Mouse (Mus musculus) kidney, embryonic 15.5 days (tissue): ENCODE data around the gene Zbtb20. TPM values are rescaled to one million over a fixed set of nuclear protein-coding genes. Genes with fewer than 3 reads are reported as not detected.

Experiments used
- ATAC-seq: fragments of 200-750 bp; cut with Nextera tagmentation; replicated peaks from 2 replicates; pipeline ENCODE4 v1.8.0; 2017; ENCODE audit warnings: moderate TSS enrichment; ENCODE audit not compliant: low FRiP score
- H3K27ac ChIP-seq: fragments of 300-500 bp; sonication (generic); 2 replicates; pipeline ENCODE4 v1.5.1; 2015; ENCODE audit warnings: mild to moderate bottlenecking, inconsistent platforms
- H3K27me3 ChIP-seq: fragments of 300-500 bp; sonication (generic); 2 replicates; pipeline ENCODE4 v1.6.1; 2015; ENCODE audit warnings: inconsistent platforms
- H3K36me3 ChIP-seq: fragments of 300-500 bp; sonication (generic); 2 replicates; pipeline ENCODE4 v1.6.1; 2015; ENCODE audit warnings: inconsistent platforms
- H3K4me1 ChIP-seq: fragments of 300-500 bp; sonication (generic); 2 replicates; pipeline ENCODE4 v1.6.1; 2015; ENCODE audit warnings: inconsistent platforms
- H3K4me2 ChIP-seq: fragments of 300-500 bp; sonication (generic); 2 replicates; pipeline ENCODE4 v1.6.1; 2015; ENCODE audit warnings: moderate library complexity, mild to moderate bottlenecking, inconsistent platforms
- H3K4me3 ChIP-seq: fragments of 300-500 bp; sonication (generic); replicated peaks from 2 replicates; pipeline ENCODE4 v1.5.1; 2015; ENCODE audit warnings: mild to moderate bottlenecking, inconsistent platforms
- H3K9ac ChIP-seq: fragments of 300-500 bp; sonication (generic); 2 replicates; pipeline ENCODE4 v1.6.1; 2015; ENCODE audit warnings: mild to moderate bottlenecking, inconsistent platforms
- H3K9me3 ChIP-seq: fragments of 300-500 bp; sonication (generic); replicated peaks from 2 replicates; pipeline ENCODE4 v1.6.1; 2016; ENCODE audit warnings: inconsistent platforms
- WGBS: fragments of 180-500 bp; shearing (Covaris S2); methylation state at CpG from one replicate; pipeline ENCODE4 v1.1.7; 2015; ENCODE audit warnings: mixed read lengths; 5-methylcytosine and 5-hydroxymethylcytosine counted together
- polyA plus RNA-seq: library from polyadenylated mRNA; unstranded; fragments of >200 nt; fragmentation: Nextera tagmentation; extraction: Ambion mirVana; gene quantifications from 2 replicates; pipeline ENCODE4 v1.2.1, GENCODE M21; 2015

Zbtb20 gene
- polyA plus RNA-seq, 1 experiment from 2014 or later, result 41.2 TPM

DNA sequence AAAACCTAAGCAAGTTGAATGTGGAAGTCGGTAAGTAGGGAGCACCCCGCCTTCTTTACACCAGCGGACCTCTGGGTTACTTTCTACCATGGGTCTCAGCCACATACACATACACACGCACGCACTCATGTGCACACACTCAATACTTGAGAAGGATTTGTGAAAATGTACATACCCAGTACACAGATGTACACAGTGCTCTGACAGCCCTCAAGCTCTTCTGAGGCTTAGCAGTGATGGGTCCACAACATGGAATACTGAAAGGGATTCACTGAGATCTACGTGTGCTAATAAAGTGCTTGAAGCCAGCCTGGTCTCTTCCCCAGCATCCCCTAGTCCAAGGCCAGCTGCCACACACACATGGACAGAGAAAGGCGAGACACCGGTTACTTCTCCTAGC is 761.6 kb downstream of the Zbtb20 start:
- WGBS, result 91% methylated on average over 8 of the region's 8 CpGs
- H3K27ac ChIP-seq, result no peak overlapping the region
- no peak for ATAC-seq

DNA sequence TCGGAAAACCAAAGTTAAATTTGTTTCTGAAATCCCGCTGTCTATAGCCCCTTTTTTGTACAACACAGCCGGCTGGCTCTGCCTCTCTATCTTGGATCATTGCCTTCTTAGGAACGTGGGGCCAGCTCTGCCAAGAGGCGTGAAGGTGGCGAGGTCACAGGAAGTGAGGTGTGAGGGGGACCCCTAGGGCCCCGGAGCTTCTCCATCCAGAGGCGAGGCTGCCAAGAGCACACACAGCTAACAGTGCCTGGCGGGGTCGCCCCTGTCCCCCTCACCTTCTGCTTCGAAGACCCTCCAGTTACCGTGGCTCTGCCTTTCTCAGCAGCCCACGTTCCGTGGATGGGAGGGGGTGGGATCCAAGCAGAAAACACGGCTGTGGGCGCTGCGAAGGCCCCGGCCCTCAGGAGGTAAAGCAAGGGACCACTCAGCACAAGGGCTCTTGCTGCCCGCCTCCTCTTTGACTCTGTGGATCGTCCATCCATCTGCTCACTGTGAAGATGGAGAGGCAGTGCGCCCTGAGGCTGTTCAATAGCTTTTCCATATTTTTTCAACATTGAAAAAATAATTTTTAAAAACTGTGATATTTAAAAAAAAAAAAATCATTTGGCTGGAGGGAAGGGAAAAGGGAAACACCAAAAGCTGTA is 762.8 kb downstream of the Zbtb20 start:
- ATAC-seq, result no peak
- H3K4me1 ChIP-seq, result peaks cover 4% of the 10 kb centered on the region; the same call in 1 of the 2 replicates
- no peak overlapping the region for H3K27ac ChIP-seq
- no peaks in the 10 kb centered on the region for H3K9me3 ChIP-seq
- H3K9ac ChIP-seq, result no peak overlapping the region
- H3K27me3 ChIP-seq, result no peaks in the 10 kb centered on the region
- WGBS, result 75% methylated on average over 21 of the region's 21 CpGs
- H3K36me3 ChIP-seq, result no peaks in the 10 kb centered on the region
- H3K4me2 ChIP-seq, result no peak overlapping the region
- H3K4me3 ChIP-seq, result no peak overlapping the region

More for the DNA sequence above, 761.6 kb downstream of the Zbtb20 start:
- H3K4me3 ChIP-seq, result no peak overlapping the region
- no peaks in the 10 kb centered on the region for H3K36me3 ChIP-seq
- H3K9me3 ChIP-seq, result no peaks in the 10 kb centered on the region
- no peaks in the 10 kb centered on the region for H3K27me3 ChIP-seq
- H3K9ac ChIP-seq, result no peak overlapping the region
- H3K4me1 ChIP-seq, result peaks cover 4% of the 10 kb centered on the region; the same call in 1 of the 2 replicates
- no peak overlapping the region for H3K4me2 ChIP-seq

DNA sequence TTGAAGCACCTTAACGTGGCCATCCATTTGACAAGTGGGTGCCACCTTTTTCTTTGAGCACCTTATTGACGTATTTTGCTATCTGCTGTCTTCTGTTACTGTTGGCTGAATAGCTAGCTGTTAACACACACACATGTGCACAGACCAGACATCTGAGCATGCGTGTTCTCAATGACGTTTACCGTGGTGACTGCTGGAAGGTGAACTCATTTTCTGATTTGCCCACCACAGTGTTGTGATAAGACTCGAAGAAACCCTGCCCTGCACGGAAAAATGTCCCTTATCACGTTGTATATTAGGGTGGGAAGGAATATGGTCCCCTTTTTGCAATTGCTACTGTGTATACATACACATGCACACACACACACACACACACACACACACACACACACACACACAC is 765.5 kb downstream of the Zbtb20 start:
- Histone ChIP-seq H3K9ac (no peak overlapping the region), H3K27ac (no peak overlapping the region), H3K27me3 (no peaks in the 10 kb centered on the region), H3K4me2 (no peak overlapping the region), H3K4me3 (no peak overlapping the region), H3K36me3 (no peaks in the 10 kb centered on the region), H3K9me3 (no peaks in the 10 kb centered on the region), H3K4me1 (peaks cover 4% of the 10 kb centered on the region; the same call in 1 of the 2 replicates)
- 87% methylated on average over 8 of the region's 8 CpGs for WGBS
- ATAC-seq, result no peak

DNA sequence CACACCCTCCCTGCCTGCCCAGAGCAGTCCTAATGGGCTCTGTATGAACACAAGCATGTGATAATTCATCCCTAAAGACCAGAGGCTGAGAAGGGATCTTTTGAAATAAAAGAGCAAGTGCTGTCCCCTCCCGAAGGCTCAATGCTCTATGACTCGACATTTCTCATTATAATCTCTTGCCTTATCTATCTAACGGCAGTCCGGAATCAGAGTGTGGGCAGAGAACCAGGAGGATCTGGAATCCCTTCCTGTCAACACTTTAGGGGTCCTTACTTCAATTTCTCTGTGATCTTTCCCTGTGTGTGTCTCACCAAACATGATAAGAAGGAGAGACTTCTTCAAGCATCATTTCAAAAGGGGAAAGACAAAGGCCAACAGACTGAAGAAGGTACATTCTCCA is 770.2 kb downstream of the Zbtb20 start:
- Histone ChIP-seq H3K9me3 (no peaks in the 10 kb centered on the region), H3K27me3 (no peaks in the 10 kb centered on the region), H3K9ac (no peak overlapping the region), H3K4me3 (no peak overlapping the region), H3K36me3 (no peaks in the 10 kb centered on the region), H3K4me2 (no peak overlapping the region), H3K4me1 (no peaks in the 10 kb centered on the region), H3K27ac (no peak overlapping the region)
- ATAC-seq, result no peak
- 80% methylated on average over 4 of the region's 4 CpGs for WGBS

DNA sequence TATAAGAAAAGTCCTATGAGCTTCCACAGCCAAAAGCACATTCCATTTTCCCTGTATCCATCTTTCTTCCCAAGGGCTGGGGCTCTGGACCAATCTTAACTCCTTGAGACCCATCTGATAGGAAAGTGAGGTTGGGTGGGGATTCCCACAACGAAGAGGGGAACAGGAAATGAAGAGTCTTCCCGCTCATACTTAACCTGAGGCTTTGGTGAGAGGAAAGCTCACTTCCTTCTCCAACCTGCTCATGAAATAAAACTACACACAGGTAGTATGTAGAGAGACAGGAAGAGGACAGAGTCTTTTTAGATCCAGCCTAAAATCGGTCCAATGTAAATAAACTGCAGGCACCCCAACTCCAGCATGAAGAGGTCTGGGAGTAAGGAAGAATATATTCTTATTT is 771.3 kb downstream of the Zbtb20 start:
- WGBS, result 88% methylated on average over 3 of the region's 3 CpGs
- no peaks in the 10 kb centered on the region for H3K36me3 ChIP-seq
- no peak overlapping the region for H3K27ac ChIP-seq
- H3K27me3 ChIP-seq, result no peaks in the 10 kb centered on the region
- H3K9me3 ChIP-seq, result no peaks in the 10 kb centered on the region
- no peak overlapping the region for H3K9ac ChIP-seq
- no peaks in the 10 kb centered on the region for H3K4me1 ChIP-seq
- no peak overlapping the region for H3K4me3 ChIP-seq
- H3K4me2 ChIP-seq, result no peak overlapping the region
- ATAC-seq, result no peak

DNA sequence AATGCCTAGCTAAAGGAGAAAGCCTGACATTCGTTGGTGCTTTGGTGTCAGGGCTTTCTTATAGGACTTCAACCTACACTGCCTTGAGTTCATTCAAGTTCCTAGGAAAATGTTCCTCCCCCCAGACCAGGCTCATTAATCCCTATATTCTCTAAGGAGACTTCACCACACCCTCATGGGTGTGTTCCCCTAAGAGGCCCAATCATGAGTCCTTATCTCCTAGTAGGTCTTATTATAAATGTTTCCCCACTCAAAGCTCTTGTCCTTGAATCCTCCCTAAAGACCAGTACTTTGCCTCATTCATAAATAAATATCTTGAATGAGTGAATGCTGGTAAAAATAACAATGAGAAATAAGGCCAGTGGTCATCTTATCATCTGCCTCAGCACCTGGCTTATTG is 772.0 kb downstream of the Zbtb20 start:
- Histone ChIP-seq H3K27ac (no peak overlapping the region), H3K4me2 (no peak overlapping the region), H3K36me3 (no peaks in the 10 kb centered on the region), H3K27me3 (no peaks in the 10 kb centered on the region), H3K4me1 (no peaks in the 10 kb centered on the region), H3K4me3 (no peak overlapping the region), H3K9ac (no peak overlapping the region), H3K9me3 (no peaks in the 10 kb centered on the region)
- WGBS, result 97% methylated on average over 1 of the region's 1 CpGs
- ATAC-seq, result no peak

DNA sequence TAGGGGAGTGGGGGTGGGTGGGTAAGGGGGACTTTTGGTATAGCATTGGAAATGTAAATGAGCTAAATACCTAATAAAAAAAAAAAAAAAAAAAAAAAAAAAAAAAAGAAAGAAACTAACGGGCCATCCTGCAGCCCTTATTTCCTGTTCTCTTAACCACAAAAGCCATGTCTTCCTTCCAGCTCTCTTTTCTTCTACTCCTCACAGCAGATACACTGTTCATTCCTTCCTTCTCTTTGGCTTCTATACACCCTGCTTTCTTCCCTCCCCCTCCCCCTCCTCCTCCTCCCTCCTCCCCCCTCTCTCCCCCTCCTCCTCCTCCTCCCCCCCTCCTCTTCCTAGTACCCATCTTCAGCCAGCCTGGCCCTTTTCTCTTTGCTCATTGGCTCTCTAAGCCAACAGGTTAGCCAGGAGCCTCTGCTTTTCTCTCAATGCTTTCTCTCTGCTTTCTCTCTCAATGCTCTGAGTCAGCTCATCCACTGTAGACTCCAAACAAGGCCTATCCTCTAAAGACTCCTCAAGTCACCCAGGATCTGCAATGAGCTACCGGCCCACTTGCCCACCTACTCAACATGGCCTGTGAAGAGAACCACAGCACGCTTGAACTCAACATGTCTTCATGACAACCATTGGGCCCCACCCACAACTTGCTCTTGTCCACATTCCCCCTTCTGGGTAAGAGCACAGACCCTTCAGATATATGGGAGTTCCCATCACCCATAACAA is 774.8 kb downstream of the Zbtb20 start:
- Histone ChIP-seq H3K36me3 (no peaks in the 10 kb centered on the region), H3K4me3 (no peak overlapping the region), H3K4me2 (no peak overlapping the region), H3K9ac (no peak overlapping the region), H3K27ac (no peak overlapping the region), H3K9me3 (no peaks in the 10 kb centered on the region), H3K27me3 (no peaks in the 10 kb centered on the region), H3K4me1 (no peaks in the 10 kb centered on the region)
- WGBS, result 86% methylated on average over 3 of the region's 3 CpGs
- ATAC-seq, result no peak

DNA sequence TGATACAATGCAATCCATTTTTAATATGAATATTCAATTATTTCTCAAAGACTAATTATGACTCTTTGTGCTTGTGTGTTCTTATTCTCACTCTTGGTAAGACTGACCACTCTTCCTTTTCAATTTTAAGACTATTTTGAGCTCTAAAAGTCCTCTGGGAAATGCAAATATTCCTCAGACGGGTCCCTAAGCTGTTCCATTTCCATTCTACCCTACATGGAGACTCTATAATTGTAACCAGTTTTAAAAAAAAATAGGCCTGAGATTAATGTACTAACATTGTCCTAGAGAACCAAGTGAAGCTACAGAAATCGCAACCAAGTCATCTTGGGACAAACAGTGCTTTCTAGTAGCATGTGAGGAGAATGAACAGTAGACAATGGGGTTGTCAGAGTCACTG is 777.6 kb downstream of the Zbtb20 start:
- H3K27ac ChIP-seq, result no peak overlapping the region
- no peak overlapping the region for H3K9ac ChIP-seq
- H3K9me3 ChIP-seq, result no peaks in the 10 kb centered on the region
- WGBS, result 87% methylated on average over 2 of the region's 2 CpGs
- H3K4me3 ChIP-seq, result no peak overlapping the region
- ATAC-seq, result no peak
- H3K4me1 ChIP-seq, result no peaks in the 10 kb centered on the region
- no peak overlapping the region for H3K4me2 ChIP-seq
- H3K36me3 ChIP-seq, result no peaks in the 10 kb centered on the region
- no peaks in the 10 kb centered on the region for H3K27me3 ChIP-seq

DNA sequence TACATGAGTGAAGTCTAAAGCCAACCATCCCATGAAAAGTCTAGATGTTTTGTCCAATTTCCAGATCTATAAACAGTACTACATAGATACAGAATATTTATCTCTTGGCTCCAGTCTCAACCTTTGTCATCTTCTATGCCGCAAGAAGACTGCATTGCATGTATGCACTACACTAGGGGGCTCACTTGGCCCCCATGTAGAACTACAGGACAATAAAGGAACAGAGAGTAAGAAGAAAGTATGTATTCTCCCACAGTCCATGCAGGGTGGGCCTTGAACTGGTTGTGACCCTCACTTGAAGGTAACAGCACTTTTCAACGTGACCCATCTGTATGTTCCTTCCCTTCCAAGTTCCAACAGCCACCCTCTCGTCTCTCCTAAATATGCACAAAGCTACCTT is 778.6 kb downstream of the Zbtb20 start:
- ATAC-seq, result no peak
- H3K4me3 ChIP-seq, result no peak overlapping the region
- H3K27ac ChIP-seq, result no peak overlapping the region
- H3K4me1 ChIP-seq, result no peaks in the 10 kb centered on the region
- WGBS, result 91% methylated on average over 3 of the region's 3 CpGs
- H3K9ac ChIP-seq, result no peak overlapping the region
- no peak overlapping the region for H3K4me2 ChIP-seq
- no peaks in the 10 kb centered on the region for H3K36me3 ChIP-seq
- H3K27me3 ChIP-seq, result no peaks in the 10 kb centered on the region
- H3K9me3 ChIP-seq, result no peaks in the 10 kb centered on the region

DNA sequence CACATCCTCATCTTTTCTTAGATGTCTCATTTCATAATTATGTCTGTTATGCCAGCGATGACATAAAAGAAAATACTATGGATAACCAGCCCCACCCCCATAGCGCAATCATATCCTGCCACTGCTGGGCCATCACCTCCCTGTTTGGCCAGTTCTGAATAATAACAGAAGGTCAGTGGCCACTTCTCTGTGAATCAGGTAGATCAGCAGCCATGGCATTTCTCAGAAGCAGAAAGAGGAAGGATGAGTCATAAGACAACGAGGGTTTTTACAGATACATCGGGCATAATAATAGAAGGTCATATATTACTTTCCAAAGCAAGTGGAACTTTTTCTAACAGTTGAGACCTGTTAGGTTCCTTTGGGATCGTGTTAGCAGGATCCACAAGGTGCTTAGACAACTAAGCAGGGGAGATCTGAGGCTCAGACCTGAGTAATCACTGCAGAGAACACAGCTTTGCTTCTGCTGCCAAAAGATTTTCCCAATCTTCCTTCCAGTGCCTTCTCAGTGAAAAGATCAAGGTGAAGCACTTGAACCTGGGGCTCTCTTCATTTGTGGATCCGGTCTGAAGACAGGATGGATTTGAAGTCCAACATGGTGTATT is 779.6 kb downstream of the Zbtb20 start:
- no peaks in the 10 kb centered on the region for H3K9me3 ChIP-seq
- H3K9ac ChIP-seq, result no peak overlapping the region
- no peak for ATAC-seq
- 83% methylated on average over 6 of the region's 6 CpGs for WGBS
- no peaks in the 10 kb centered on the region for H3K4me1 ChIP-seq
- H3K4me2 ChIP-seq, result no peak overlapping the region
- H3K27me3 ChIP-seq, result no peaks in the 10 kb centered on the region
- H3K27ac ChIP-seq, result no peak overlapping the region
- no peaks in the 10 kb centered on the region for H3K36me3 ChIP-seq
- H3K4me3 ChIP-seq, result no peak overlapping the region

DNA sequence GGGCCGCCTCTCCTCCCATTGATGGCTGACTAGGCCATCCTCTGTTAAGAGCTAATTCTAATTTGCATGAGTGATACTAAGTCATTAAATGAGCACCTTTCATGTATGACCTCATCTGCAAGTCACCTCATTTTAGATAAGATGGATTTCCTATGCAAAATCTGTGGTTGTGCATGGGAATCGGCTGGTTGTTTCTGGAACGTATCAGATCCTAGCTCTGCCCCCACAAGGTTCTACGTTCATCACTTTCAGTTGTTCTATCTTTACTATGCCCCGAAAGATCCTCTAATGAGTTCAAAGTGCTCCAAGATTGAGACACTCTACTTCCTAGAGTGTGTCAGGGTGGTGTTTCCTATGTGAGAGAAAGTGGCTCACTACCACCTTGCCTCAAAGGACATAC is 785.9 kb downstream of the Zbtb20 start:
- Histone ChIP-seq H3K27ac (no peak overlapping the region), H3K4me2 (no peak overlapping the region), H3K36me3 (no peaks in the 10 kb centered on the region), H3K27me3 (no peaks in the 10 kb centered on the region), H3K4me1 (no peaks in the 10 kb centered on the region; the same call in 1 of the 2 replicates), H3K4me3 (no peak overlapping the region), H3K9ac (no peak overlapping the region), H3K9me3 (no peaks in the 10 kb centered on the region)
- no peak for ATAC-seq
- 94% methylated on average over 5 of the region's 5 CpGs for WGBS

DNA sequence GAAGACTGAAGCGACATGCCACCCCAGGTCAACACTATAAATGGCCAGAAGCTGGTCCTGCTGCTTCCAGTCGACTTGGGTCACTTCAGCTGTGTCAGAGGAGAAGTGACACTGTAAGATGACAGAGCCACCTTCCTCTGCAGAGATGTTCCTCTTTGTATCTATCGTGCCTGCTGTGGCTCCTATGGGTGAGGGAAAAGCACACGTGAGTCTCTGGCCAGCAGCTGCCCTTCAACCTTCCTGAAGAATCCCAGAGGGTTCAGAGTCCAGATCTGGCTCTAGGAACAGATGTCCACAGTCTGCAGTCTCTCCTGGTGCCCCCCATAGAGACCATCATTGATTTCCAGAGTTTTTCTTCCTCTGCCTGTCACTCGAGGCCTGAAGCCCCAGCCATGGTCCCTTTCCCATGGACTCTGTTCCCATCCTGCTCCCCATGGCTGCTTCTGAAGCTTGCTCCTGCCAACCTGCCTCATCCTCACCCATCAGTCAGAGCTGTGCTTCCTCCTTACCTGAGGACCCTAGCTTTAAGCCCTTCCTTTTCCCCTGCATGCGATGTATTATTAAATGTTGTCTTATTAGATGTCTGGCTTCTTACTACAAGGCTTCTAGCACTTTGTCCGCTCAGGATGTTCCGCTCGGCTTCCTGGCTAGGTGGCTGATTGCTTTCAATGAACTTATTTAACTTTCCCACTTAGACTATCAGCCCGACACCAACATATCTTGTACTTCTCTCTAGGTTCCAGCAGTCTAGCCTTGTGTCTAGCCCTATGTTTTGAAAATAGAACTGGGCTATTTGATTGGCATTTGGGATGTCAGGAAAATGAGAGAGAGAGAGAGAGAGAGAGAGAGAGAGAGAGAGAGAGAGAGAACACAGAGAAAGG is 786.7 kb downstream of the Zbtb20 start:
- no peaks in the 10 kb centered on the region for H3K27me3 ChIP-seq
- no peak for ATAC-seq
- H3K9me3 ChIP-seq, result no peaks in the 10 kb centered on the region
- no peak overlapping the region for H3K9ac ChIP-seq
- no peak overlapping the region for H3K4me3 ChIP-seq
- no peaks in the 10 kb centered on the region for H3K36me3 ChIP-seq
- no peak overlapping the region for H3K4me2 ChIP-seq
- WGBS, result 83% methylated on average over 10 of the region's 10 CpGs
- H3K27ac ChIP-seq, result no peak overlapping the region
- H3K4me1 ChIP-seq, result no peaks in the 10 kb centered on the region; the same call in 1 of the 2 replicates
